Mouse (Mus musculus): ENCODE data around the gene Slc22a21. TPM values are rescaled to one million over a fixed set of nuclear protein-coding genes. Genes with fewer than 3 reads are reported as not detected.
A peak's percentile ranks its signal among the peaks of the same experiment; 100 is the strongest.
"Not testable (repeated sequence)": the region's sequence is repeated elsewhere in the genome, so short reads cannot be mapped to it uniquely, and the experiment has no call there.

The Slc22a21 gene
- polyA plus RNA-seq, 1 experiment from 2014 or later: 6.1 TPM

- not testable (repeated sequence) for H3K9me3 ChIP-seq (ENCODE audit: control insufficient read depth, low read length); H3K36me3 ChIP-seq (ENCODE audit: control insufficient read depth, insufficient read depth, low read length); H3K27ac ChIP-seq (ENCODE audit: low read length); ATAC-seq; H3K4me1 ChIP-seq (ENCODE audit: control insufficient read depth, insufficient read depth, low read length); H3K9ac ChIP-seq (ENCODE audit: low read depth, low read length); H3K27me3 ChIP-seq (replicated peaks; ENCODE audit: control insufficient read depth, insufficient read depth, low read length); H3K4me3 ChIP-seq (ENCODE audit: low read length); H3K4me2 ChIP-seq (ENCODE audit: low read depth, low read length)
- 43% methylated on average over 12 of the region's 12 CpGs for WGBS
Observed at GRCm38 (mm10) chr11:54002761-54003717, 22.9 kb upstream of the Slc22a21 start.

GRCm38 (mm10) chr11:54002147-54002760 lies 22.1 kb upstream of the Slc22a21 start:
- Histone ChIP-seq H3K27me3 (replicated peaks; ENCODE audit: control insufficient read depth, insufficient read depth, low read length) (no peaks in the 10 kb centered on the region), H3K9ac (ENCODE audit: low read depth, low read length) (no peak overlapping the region), H3K9me3 (ENCODE audit: control insufficient read depth, low read length) (no peaks in the 10 kb centered on the region), H3K4me2 (ENCODE audit: low read depth, low read length) (no peak overlapping the region), H3K4me3 (ENCODE audit: low read length) (no peak overlapping the region), H3K4me1 (ENCODE audit: control insufficient read depth, insufficient read depth, low read length) (no peaks in the 10 kb centered on the region), H3K27ac (ENCODE audit: low read length) (no peak overlapping the region), H3K36me3 (ENCODE audit: control insufficient read depth, insufficient read depth, low read length) (no peaks in the 10 kb centered on the region)
- no peak for ATAC-seq
- 7% methylated on average over 5 of the region's 5 CpGs for WGBS

GRCm38 (mm10) chr11:53997661-53998060 lies 17.5 kb upstream of the Slc22a21 start:
- H3K4me2 ChIP-seq (ENCODE audit: low read depth, low read length): no peak overlapping the region
- no peaks in the 10 kb centered on the region for H3K27me3 ChIP-seq (replicated peaks; ENCODE audit: control insufficient read depth, insufficient read depth, low read length)
- H3K36me3 ChIP-seq (ENCODE audit: control insufficient read depth, insufficient read depth, low read length): no peaks in the 10 kb centered on the region
- WGBS: 74% methylated on average over 2 of the region's 2 CpGs
- H3K9me3 ChIP-seq (ENCODE audit: control insufficient read depth, low read length): no peaks in the 10 kb centered on the region
- ATAC-seq: no peak
- H3K27ac ChIP-seq (ENCODE audit: low read length): no peak overlapping the region
- H3K4me3 ChIP-seq (ENCODE audit: low read length): no peak overlapping the region
- no peaks in the 10 kb centered on the region for H3K4me1 ChIP-seq (ENCODE audit: control insufficient read depth, insufficient read depth, low read length)
- no peak overlapping the region for H3K9ac ChIP-seq (ENCODE audit: low read depth, low read length)

- WGBS: 53% methylated on average over 4 of the region's 4 CpGs
- no peak overlapping the region for H3K4me3 ChIP-seq (ENCODE audit: low read length)
- H3K27me3 ChIP-seq (replicated peaks; ENCODE audit: control insufficient read depth, insufficient read depth, low read length): no peaks in the 10 kb centered on the region
- no peaks in the 10 kb centered on the region for H3K4me1 ChIP-seq (ENCODE audit: control insufficient read depth, insufficient read depth, low read length)
- H3K9ac ChIP-seq (ENCODE audit: low read depth, low read length): no peak overlapping the region
- 0 out of 2 replicates have a peak, but pooled peaks have one; percentile 31 for ATAC-seq
- H3K4me2 ChIP-seq (ENCODE audit: low read depth, low read length): no peak overlapping the region
- H3K9me3 ChIP-seq (ENCODE audit: control insufficient read depth, low read length): no peaks in the 10 kb centered on the region
- no peak overlapping the region for H3K27ac ChIP-seq (ENCODE audit: low read length)
- no peaks in the 10 kb centered on the region for H3K36me3 ChIP-seq (ENCODE audit: control insufficient read depth, insufficient read depth, low read length)
Observed at GRCm38 (mm10) chr11:53992264-53992663, 12.1 kb upstream of the Slc22a21 start.

GRCm38 (mm10) chr11:53989232-53989631 lies 9.1 kb upstream of the Slc22a21 start:
- WGBS: 65% methylated on average over 1 of the region's 1 CpGs
- Histone ChIP-seq H3K9me3 (ENCODE audit: control insufficient read depth, low read length) (no peaks in the 10 kb centered on the region), H3K4me1 (ENCODE audit: control insufficient read depth, insufficient read depth, low read length) (no peaks in the 10 kb centered on the region), H3K27ac (ENCODE audit: low read length) (no peak overlapping the region), H3K4me2 (ENCODE audit: low read depth, low read length) (no peak overlapping the region), H3K36me3 (ENCODE audit: control insufficient read depth, insufficient read depth, low read length) (no peaks in the 10 kb centered on the region), H3K27me3 (replicated peaks; ENCODE audit: control insufficient read depth, insufficient read depth, low read length) (no peaks in the 10 kb centered on the region), H3K4me3 (ENCODE audit: low read length) (no peak overlapping the region), H3K9ac (ENCODE audit: low read depth, low read length) (no peak overlapping the region)
- ATAC-seq: no peak

GRCm38 (mm10) chr11:53988081-53988480 lies 7.9 kb upstream of the Slc22a21 start:
- no peak overlapping the region for H3K27ac ChIP-seq (ENCODE audit: low read length)
- WGBS: 55% methylated on average over 4 of the region's 4 CpGs

GRCm38 (mm10) chr11:53981396-53981795 lies 1.3 kb upstream of the Slc22a21 start:
- no peaks in the 10 kb centered on the region for H3K27me3 ChIP-seq (replicated peaks; ENCODE audit: control insufficient read depth, insufficient read depth, low read length)
- H3K4me3 ChIP-seq (ENCODE audit: low read length): no peak overlapping the region
- no peak for ATAC-seq
- no peak overlapping the region for H3K27ac ChIP-seq (ENCODE audit: low read length)
- WGBS: 80% methylated on average over 4 of the region's 4 CpGs
- no peak overlapping the region for H3K4me2 ChIP-seq (ENCODE audit: low read depth, low read length)
- peaks cover 13% of the 10 kb centered on the region for H3K4me1 ChIP-seq (ENCODE audit: control insufficient read depth, insufficient read depth, low read length)
- H3K9ac ChIP-seq (ENCODE audit: low read depth, low read length): no peak overlapping the region
- no peaks in the 10 kb centered on the region for H3K36me3 ChIP-seq (ENCODE audit: control insufficient read depth, insufficient read depth, low read length)
- no peaks in the 10 kb centered on the region for H3K9me3 ChIP-seq (ENCODE audit: control insufficient read depth, low read length)

More at GRCm38 (mm10) chr11:53988081-53988480, 7.9 kb upstream of the Slc22a21 start:
- no peaks in the 10 kb centered on the region for H3K4me1 ChIP-seq (ENCODE audit: control insufficient read depth, insufficient read depth, low read length)
- H3K9me3 ChIP-seq (ENCODE audit: control insufficient read depth, low read length): no peaks in the 10 kb centered on the region
- H3K4me2 ChIP-seq (ENCODE audit: low read depth, low read length): no peak overlapping the region
- H3K4me3 ChIP-seq (ENCODE audit: low read length): no peak overlapping the region
- H3K36me3 ChIP-seq (ENCODE audit: control insufficient read depth, insufficient read depth, low read length): no peaks in the 10 kb centered on the region
- no peaks in the 10 kb centered on the region for H3K27me3 ChIP-seq (replicated peaks; ENCODE audit: control insufficient read depth, insufficient read depth, low read length)
- ATAC-seq: peak; percentile 79
- no peak overlapping the region for H3K9ac ChIP-seq (ENCODE audit: low read depth, low read length)

GRCm38 (mm10) chr11:53979456-53979787 lies 710 bp downstream of the Slc22a21 start:
- Histone ChIP-seq H3K4me3 (ENCODE audit: low read length) (peak overlapping the region; percentile 75), H3K4me2 (ENCODE audit: low read depth, low read length) (peak overlapping the region; percentile 95), H3K9ac (ENCODE audit: low read depth, low read length) (peak overlapping the region; percentile 82), H3K27ac (ENCODE audit: low read length) (peak overlapping the region; percentile 82), H3K4me1 (ENCODE audit: control insufficient read depth, insufficient read depth, low read length) (peaks cover 13% of the 10 kb centered on the region)
- not testable (repeated sequence) for H3K36me3 ChIP-seq (ENCODE audit: control insufficient read depth, insufficient read depth, low read length); H3K9me3 ChIP-seq (ENCODE audit: control insufficient read depth, low read length); H3K27me3 ChIP-seq (replicated peaks; ENCODE audit: control insufficient read depth, insufficient read depth, low read length)
- 0% methylated on average over 23 of the region's 23 CpGs for WGBS
- ATAC-seq: peak; percentile 29

- 78% methylated on average over 3 of the region's 3 CpGs for WGBS
- Histone ChIP-seq H3K9ac (ENCODE audit: low read depth, low read length) (no peak overlapping the region), H3K4me3 (ENCODE audit: low read length) (no peak overlapping the region), H3K9me3 (ENCODE audit: control insufficient read depth, low read length) (no peaks in the 10 kb centered on the region), H3K27ac (ENCODE audit: low read length) (no peak overlapping the region), H3K4me2 (ENCODE audit: low read depth, low read length) (no peak overlapping the region), H3K27me3 (replicated peaks; ENCODE audit: control insufficient read depth, insufficient read depth, low read length) (no peaks in the 10 kb centered on the region), H3K4me1 (ENCODE audit: control insufficient read depth, insufficient read depth, low read length) (peaks cover 13% of the 10 kb centered on the region), H3K36me3 (ENCODE audit: control insufficient read depth, insufficient read depth, low read length) (no peaks in the 10 kb centered on the region)
- ATAC-seq: no peak
Observed at GRCm38 (mm10) chr11:53977672-53978071, 2.5 kb downstream of the Slc22a21 start.

All from intestine, embryonic 16.5 days (tissue).